14 mouse cellular contexts compared by ENCODE assay signal in the genomic region with DNA sequence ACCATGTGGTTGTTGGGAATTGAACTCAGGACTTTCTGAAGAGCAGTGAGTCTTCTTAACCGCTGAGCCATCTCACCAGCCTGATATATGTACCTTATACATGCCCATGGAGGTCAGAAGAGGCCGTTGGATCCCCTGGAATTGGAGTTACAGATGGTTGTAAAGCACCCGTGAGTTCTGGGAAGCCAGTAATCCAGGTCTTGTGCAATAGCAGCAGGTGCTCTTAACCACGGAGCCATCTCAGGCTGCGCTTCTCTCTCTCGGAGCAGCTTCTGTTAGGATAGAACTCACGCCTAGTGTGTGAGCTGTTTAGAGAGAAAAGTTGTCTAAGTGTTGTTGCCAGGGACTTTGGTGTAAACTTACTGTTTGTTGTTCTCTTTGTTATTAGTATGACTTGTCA.
"Had no signal": no experiment of that assay in that cellular context is flagged by ENCODE, and none has a peak within 500 bp of the region (broad histone marks: within the 10 kb centered on the region; RNA-seq: fewer than 3 reads in every experiment).

No protein-coding gene starts in this region.

- H3K4me2 ChIP-seq: kidney, embryonic 15.5 days; limb, embryonic 12.5 days; liver, embryonic 12.5 days; lung, embryonic 15.5 days; midbrain, embryonic 13.5 days; neural tube, embryonic 15.5 days had no signal

- DNase-seq: kidney, adult 2 months; kidney, postnatal 14 days; layer of hippocampus, adult 9-11 months; layer of hippocampus, postnatal 36 days; right cerebral cortex, adult 18-20 months; right cerebral cortex, postnatal 25 days; thymus, postnatal 4 days had no signal

- H3K9ac ChIP-seq: kidney, embryonic 15.5 days; limb, embryonic 12.5 days; liver, embryonic 12.5 days; lung, embryonic 15.5 days; midbrain, embryonic 13.5 days; neural tube, embryonic 15.5 days had no signal

- H3K4me3 ChIP-seq: kidney, embryonic 15.5 days; limb, embryonic 12.5 days; liver, embryonic 12.5 days; lung, embryonic 15.5 days; midbrain, embryonic 13.5 days; neural tube, embryonic 15.5 days had no signal

- H3K27ac ChIP-seq: kidney, embryonic 15.5 days; limb, embryonic 12.5 days; liver, embryonic 12.5 days; lung, embryonic 15.5 days; midbrain, embryonic 13.5 days; neural tube, embryonic 15.5 days; stomach, postnatal 0 days had no signal

- H3K9me3 ChIP-seq: kidney, embryonic 15.5 days; limb, embryonic 12.5 days; liver, embryonic 12.5 days; lung, embryonic 15.5 days; midbrain, embryonic 13.5 days; neural tube, embryonic 15.5 days had no signal

- H3K27me3 ChIP-seq: kidney, embryonic 15.5 days; limb, embryonic 12.5 days; liver, embryonic 12.5 days; lung, embryonic 15.5 days; midbrain, embryonic 13.5 days; neural tube, embryonic 15.5 days had no signal

- ATAC-seq: liver, embryonic 12.5 days; midbrain, embryonic 13.5 days had no signal
